Mouse (Mus musculus) ES-E14 (cell line): Measurements from ENCODE around the gene Sdccag8.

Source experiments
- CHD2 ChIP-seq: IDR thresholded peaks from 2 replicates; pipeline ENCODE4 v1.6.1; 2014; ENCODE audit warnings: mild to moderate bottlenecking, low read depth, low read length, inconsistent platforms
- HCFC1 ChIP-seq: IDR thresholded peaks from 2 replicates; pipeline ENCODE4 v1.6.1; 2012; ENCODE audit warnings: low read length, inconsistent platforms, borderline replicate concordance; ENCODE audit not compliant: insufficient read depth
- MAFK ChIP-seq: IDR thresholded peaks from 2 replicates; pipeline ENCODE4 v1.6.1; 2014; ENCODE audit warnings: mild to moderate bottlenecking, low read depth, low read length, inconsistent platforms; ENCODE audit not compliant: insufficient read depth
- ZC3H11A ChIP-seq: IDR thresholded peaks from 2 replicates; pipeline ENCODE4 v1.6.1; 2012; ENCODE audit warnings: low read depth, mild to moderate bottlenecking, inconsistent platforms, low read length, borderline replicate concordance

GRCm38 (mm10) chr1:176997711-176998689, 183.5 kb downstream of the Sdccag8 start:
- TF ChIP-seq HCFC1: no peak
- no peak for TF ChIP-seq ZC3H11A
- no peak for TF ChIP-seq MAFK
- TF ChIP-seq CHD2: no peak
